Mouse (Mus musculus) kidney, embryonic 16.5 days (tissue): ENCODE data around the gene A930033H14Rik. TPM values are rescaled to one million over a fixed set of nuclear protein-coding genes. Genes with fewer than 3 reads are reported as not detected.

Experiments used
- ATAC-seq: fragments of 200-750 bp; cut with Nextera tagmentation; 2 replicates; pipeline ENCODE4 v1.8.0; 2017; ENCODE audit warnings: moderate TSS enrichment; ENCODE audit not compliant: low FRiP score, low TSS enrichment
- H3K27ac ChIP-seq: fragments of 300-500 bp; sonication (generic); 2 replicates; pipeline ENCODE4 v1.5.1; 2014; ENCODE audit warnings: low read length
- H3K27me3 ChIP-seq: fragments of 300-500 bp; sonication (generic); 2 replicates; pipeline ENCODE4 v1.6.1; 2014; ENCODE audit warnings: low read length, control low read depth, mixed read lengths; ENCODE audit not compliant: insufficient read depth
- H3K36me3 ChIP-seq: fragments of 300-500 bp; sonication (generic); 2 replicates; pipeline ENCODE4 v1.6.1; 2014; ENCODE audit warnings: low read length, control low read depth, mixed read lengths; ENCODE audit not compliant: insufficient read depth
- H3K4me1 ChIP-seq: fragments of 300-500 bp; sonication (generic); 2 replicates; pipeline ENCODE4 v1.6.1; 2014; ENCODE audit warnings: low read length, control low read depth, mixed read lengths; ENCODE audit not compliant: insufficient read depth
- H3K4me2 ChIP-seq: fragments of 300-500 bp; sonication (generic); replicated peaks from 2 replicates; pipeline ENCODE4 v1.6.1; 2014; ENCODE audit warnings: low read depth, low read length
- H3K4me3 ChIP-seq: fragments of 300-500 bp; sonication (generic); 2 replicates; pipeline ENCODE4 v1.5.1; 2014; ENCODE audit warnings: mild to moderate bottlenecking, low read length
- H3K9ac ChIP-seq: fragments of 300-500 bp; sonication (generic); replicated peaks from 2 replicates; pipeline ENCODE4 v1.6.1; 2014; ENCODE audit warnings: low read length
- H3K9me3 ChIP-seq: fragments of 300-500 bp; sonication (generic); 2 replicates; pipeline ENCODE4 v1.6.1; 2016; ENCODE audit warnings: low read length, control low read depth
- WGBS: fragments of 180-500 bp; shearing (Covaris S2); extraction: QIAGEN DNeasy Blood & Tissue Kit; methylation state at CpG from one replicate; pipeline ENCODE4 v1.1.7; 2014; 5-methylcytosine and 5-hydroxymethylcytosine counted together
- polyA plus RNA-seq: library from polyadenylated mRNA; unstranded; fragments of >200 nt; fragmentation: Nextera tagmentation; extraction: Ambion mirVana; gene quantifications from 2 replicates; pipeline ENCODE4 v1.2.1, GENCODE M21; 2015

A930033H14Rik gene
- polyA plus RNA-seq, 1 experiment from 2014 or later, result 2.3 TPM

DNA sequence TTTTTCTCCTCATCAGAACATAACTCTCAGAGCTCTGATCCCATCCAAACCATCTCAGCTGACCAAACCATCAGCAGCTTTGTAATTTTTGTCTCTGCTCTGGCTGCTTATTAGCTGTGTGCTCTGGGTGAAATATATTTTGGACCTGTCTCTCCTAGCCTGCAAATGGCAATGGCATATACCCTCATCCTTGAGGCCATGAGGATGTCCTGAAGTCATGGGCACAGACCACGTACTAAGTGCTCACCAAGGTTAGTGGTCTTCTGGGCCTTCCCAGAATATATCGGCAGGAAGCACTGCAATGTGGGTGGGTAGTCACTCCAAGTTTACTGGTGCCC is 6.4 kb upstream of the A930033H14Rik start:
- ATAC-seq, result no peak
- no peak overlapping the region for H3K4me3 ChIP-seq
- no peak overlapping the region for H3K27ac ChIP-seq
- H3K4me2 ChIP-seq, result no peak overlapping the region
- H3K4me1 ChIP-seq, result peaks cover 2% of the 10 kb centered on the region; the same call in 1 of the 2 replicates
- H3K9me3 ChIP-seq, result no peaks in the 10 kb centered on the region; the same call in 1 of the 2 replicates
- H3K36me3 ChIP-seq, result peaks cover 10% of the 10 kb centered on the region; the same call in 1 of the 2 replicates
- WGBS, result 93% methylated on average over 2 of the region's 2 CpGs
- H3K27me3 ChIP-seq, result no peaks in the 10 kb centered on the region
- H3K9ac ChIP-seq, result no peak overlapping the region

- Histone ChIP-seq H3K27ac (no peak overlapping the region), H3K4me1 (peaks cover 7% of the 10 kb centered on the region; the same call in 1 of the 2 replicates), H3K4me2 (no peak overlapping the region), H3K27me3 (no peaks in the 10 kb centered on the region), H3K36me3 (peaks cover 10% of the 10 kb centered on the region; the same call in 1 of the 2 replicates), H3K9me3 (no peaks in the 10 kb centered on the region; the same call in 1 of the 2 replicates), H3K4me3 (no peak overlapping the region), H3K9ac (no peak overlapping the region)
- peak; percentile 41; the same call in 1 of the 2 replicates for ATAC-seq
- WGBS, result 69% methylated on average over 14 of the region's 14 CpGs
These were observed 5.8 kb upstream of the A930033H14Rik start for GRCm38 (mm10) chr10:69218458-69219288.

DNA sequence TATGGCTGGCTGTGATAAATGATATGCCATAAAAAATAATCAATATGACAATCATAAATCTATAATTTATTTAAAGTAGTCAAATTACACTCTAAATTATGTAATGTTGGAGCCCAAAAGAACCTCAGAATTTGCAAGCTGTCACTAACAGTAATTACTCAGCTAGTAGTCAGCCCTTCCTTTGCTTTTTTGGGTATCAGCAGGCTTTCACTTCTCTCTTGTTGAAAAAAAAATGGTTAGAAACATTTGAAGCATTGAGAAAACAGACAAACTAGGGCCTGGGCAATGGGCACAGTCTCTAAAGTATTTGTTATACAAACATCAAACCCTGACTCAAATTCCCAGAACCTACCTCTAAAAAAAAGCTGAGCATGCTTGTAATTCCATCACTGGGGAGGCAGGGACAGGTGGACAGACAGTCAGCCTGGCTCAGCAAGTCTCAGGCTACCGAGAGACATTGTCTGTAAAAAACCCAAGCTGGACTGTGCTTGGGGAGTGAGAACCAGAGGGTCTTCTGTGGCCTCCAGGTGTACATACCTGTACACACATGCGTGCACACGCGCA is 4.3 kb upstream of the A930033H14Rik start:
- Histone ChIP-seq H3K4me3 (no peak overlapping the region), H3K27me3 (no peaks in the 10 kb centered on the region), H3K4me2 (no peak overlapping the region), H3K4me1 (peaks cover 7% of the 10 kb centered on the region; the same call in 1 of the 2 replicates), H3K9me3 (no peaks in the 10 kb centered on the region; the same call in 1 of the 2 replicates), H3K9ac (no peak overlapping the region), H3K36me3 (peaks cover 10% of the 10 kb centered on the region; the same call in 1 of the 2 replicates), H3K27ac (no peak overlapping the region)
- no peak for ATAC-seq
- WGBS, result 92% methylated on average over 4 of the region's 4 CpGs

- H3K4me3 ChIP-seq, result peak overlapping the region; percentile 81
- H3K4me1 ChIP-seq, result peaks cover 7% of the 10 kb centered on the region; the same call in 1 of the 2 replicates
- peak overlapping the region; percentile 93 for H3K9ac ChIP-seq
- H3K27me3 ChIP-seq, result no peaks in the 10 kb centered on the region
- ATAC-seq, result no peak
- peaks cover 15% of the 10 kb centered on the region for H3K36me3 ChIP-seq
- H3K9me3 ChIP-seq, result no peaks in the 10 kb centered on the region; the same call in 1 of the 2 replicates
- 31% methylated on average over 5 of the region's 5 CpGs for WGBS
- H3K27ac ChIP-seq, result peak overlapping the region; percentile 99; the same call in 1 of the 2 replicates
- H3K4me2 ChIP-seq, result peak overlapping the region; percentile 95
These were observed 1.1 kb upstream of the A930033H14Rik start for GRCm38 (mm10) chr10:69213986-69214385.

DNA sequence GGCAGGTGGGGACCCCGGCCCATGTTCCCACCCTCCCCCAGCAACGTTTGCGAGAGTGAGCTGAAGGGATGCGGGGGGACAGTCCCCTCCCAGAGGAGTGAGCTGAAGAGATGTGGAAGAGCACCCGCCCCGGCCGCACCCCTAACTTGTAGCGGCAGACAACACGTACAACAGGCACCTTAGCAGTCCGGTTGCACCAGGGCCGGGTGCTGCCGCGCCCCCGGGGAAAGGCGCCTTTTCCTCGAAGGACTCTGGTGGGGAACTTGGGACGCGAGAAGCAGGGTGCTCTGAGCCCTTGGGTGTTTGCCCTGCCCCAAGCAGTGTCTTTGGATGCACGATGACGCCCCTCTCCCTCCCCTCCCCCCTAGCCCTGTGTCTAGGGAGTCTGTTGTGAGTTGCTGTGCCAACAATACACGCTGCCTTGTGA is 566 bp upstream of the A930033H14Rik start:
- Histone ChIP-seq H3K36me3 (peaks cover 15% of the 10 kb centered on the region), H3K4me2 (peak overlapping the region; percentile 95), H3K9ac (peak overlapping the region; percentile 93), H3K27ac (peak overlapping the region; percentile 99), H3K9me3 (no peaks in the 10 kb centered on the region; the same call in 1 of the 2 replicates), H3K27me3 (no peaks in the 10 kb centered on the region), H3K4me3 (peak overlapping the region; percentile 81), H3K4me1 (peaks cover 7% of the 10 kb centered on the region; the same call in 1 of the 2 replicates)
- WGBS, result 1% methylated on average over 20 of the region's 21 CpGs
- peak; percentile 39 for ATAC-seq

DNA sequence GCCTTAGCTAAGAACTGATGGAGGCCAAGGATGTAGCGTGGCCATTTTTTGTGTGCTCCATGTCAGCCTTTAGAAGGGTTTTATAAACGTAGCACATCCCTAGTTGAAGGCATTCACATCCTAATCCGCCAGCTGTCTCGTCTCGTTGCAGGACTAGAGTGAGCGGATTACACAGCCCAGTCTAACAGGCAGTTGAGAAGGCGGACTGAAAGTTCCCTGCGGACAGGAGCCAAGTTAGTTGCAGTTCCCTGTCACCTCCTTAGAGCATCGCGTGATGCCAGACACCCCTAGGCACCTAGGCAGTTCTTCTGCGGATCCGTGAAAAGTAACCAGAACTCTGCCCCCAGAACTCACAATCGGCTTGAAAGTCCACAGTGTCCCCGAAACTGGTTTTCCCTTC is 922 bp downstream of the A930033H14Rik start:
- H3K4me2 ChIP-seq, result peak overlapping the region; percentile 95
- H3K9ac ChIP-seq, result peak overlapping the region; percentile 93
- H3K9me3 ChIP-seq, result no peaks in the 10 kb centered on the region
- peak overlapping the region; percentile 81 for H3K4me3 ChIP-seq
- peak; percentile 20; the same call in 1 of the 2 replicates for ATAC-seq
- H3K36me3 ChIP-seq, result peaks cover 11% of the 10 kb centered on the region
- no peaks in the 10 kb centered on the region for H3K27me3 ChIP-seq
- peaks cover 7% of the 10 kb centered on the region; the same call in 1 of the 2 replicates for H3K4me1 ChIP-seq
- H3K27ac ChIP-seq, result peak overlapping the region; percentile 99
- 5% methylated on average over 14 of the region's 14 CpGs for WGBS

DNA sequence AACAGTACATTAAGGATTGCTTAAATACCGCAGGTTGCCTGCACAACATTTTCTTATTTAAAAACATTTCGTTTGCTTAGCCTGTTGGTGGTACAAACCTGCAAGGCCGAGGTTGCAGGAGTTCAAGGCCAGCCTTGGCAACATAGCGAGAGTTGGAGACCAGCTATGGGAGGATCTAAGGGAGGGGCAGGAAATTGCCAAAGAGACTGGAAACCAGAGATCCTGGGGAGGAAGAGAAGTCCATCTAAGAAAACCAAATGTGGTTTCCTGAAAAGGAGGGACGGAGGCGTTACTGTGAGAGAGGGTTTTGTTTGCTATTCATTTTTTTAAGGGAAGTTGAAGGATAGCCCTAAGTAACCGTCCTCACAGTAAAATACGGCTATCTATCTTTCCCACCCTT is 1.3 kb downstream of the A930033H14Rik start:
- peak overlapping the region; percentile 95 for H3K4me2 ChIP-seq
- WGBS, result 49% methylated on average over 8 of the region's 8 CpGs
- H3K27me3 ChIP-seq, result no peaks in the 10 kb centered on the region
- no peak for ATAC-seq
- no peaks in the 10 kb centered on the region for H3K9me3 ChIP-seq
- H3K4me3 ChIP-seq, result peak overlapping the region; percentile 81
- peaks cover 7% of the 10 kb centered on the region; the same call in 1 of the 2 replicates for H3K4me1 ChIP-seq
- peak overlapping the region; percentile 99 for H3K27ac ChIP-seq
- peak overlapping the region; percentile 93 for H3K9ac ChIP-seq
- peaks cover 10% of the 10 kb centered on the region for H3K36me3 ChIP-seq

DNA sequence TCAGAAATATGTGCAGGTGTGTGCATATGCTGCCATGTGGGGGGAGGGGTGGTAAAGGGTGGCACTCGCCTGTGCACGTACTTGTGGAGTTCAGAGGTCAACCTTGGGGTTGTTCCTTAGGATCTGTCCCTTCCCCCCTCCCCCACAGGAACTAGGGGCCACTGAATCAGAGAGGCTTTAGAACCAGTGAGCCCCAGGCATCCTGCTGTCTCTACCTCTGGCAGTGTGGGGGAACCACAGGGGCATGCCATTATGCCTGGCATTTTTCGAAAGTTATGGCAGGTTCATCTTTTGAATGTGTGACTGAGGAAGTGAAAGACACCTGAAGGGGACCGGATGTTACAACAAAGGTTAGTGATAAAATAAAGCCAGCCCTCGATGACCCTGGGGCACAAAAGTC is 2.2 kb downstream of the A930033H14Rik start:
- Histone ChIP-seq H3K36me3 (peaks cover 5% of the 10 kb centered on the region; the same call in 1 of the 2 replicates), H3K4me3 (no peak overlapping the region), H3K4me2 (no peak overlapping the region), H3K27ac (no peak overlapping the region), H3K9ac (no peak overlapping the region), H3K27me3 (no peaks in the 10 kb centered on the region), H3K4me1 (peaks cover 7% of the 10 kb centered on the region; the same call in 1 of the 2 replicates), H3K9me3 (no peaks in the 10 kb centered on the region)
- ATAC-seq, result no peak
- 74% methylated on average over 5 of the region's 5 CpGs for WGBS

DNA sequence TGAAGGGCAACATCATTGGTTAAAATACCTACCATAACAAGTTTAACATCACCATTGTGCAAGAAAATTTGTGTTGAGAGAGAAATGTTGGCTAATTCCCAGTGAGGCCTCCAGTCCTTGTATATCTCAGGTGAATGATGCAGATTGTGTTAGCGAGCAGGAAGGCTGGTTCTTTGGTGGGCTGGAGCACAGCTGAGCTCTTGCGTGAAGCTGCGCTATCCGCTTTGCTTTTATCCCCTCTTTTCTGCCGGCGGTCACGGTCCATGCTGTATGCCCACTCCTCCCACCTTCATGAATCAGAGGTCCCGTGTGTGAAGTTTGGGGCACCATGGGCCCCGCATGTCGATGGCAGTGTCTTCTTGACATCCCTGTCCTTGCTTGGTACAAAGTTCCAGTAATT is 2.9 kb downstream of the A930033H14Rik start:
- H3K9me3 ChIP-seq, result no peaks in the 10 kb centered on the region
- no peak overlapping the region for H3K4me2 ChIP-seq
- peaks cover 5% of the 10 kb centered on the region; the same call in 1 of the 2 replicates for H3K36me3 ChIP-seq
- H3K9ac ChIP-seq, result no peak overlapping the region
- no peak for ATAC-seq
- H3K4me3 ChIP-seq, result no peak overlapping the region
- H3K27me3 ChIP-seq, result no peaks in the 10 kb centered on the region
- H3K27ac ChIP-seq, result no peak overlapping the region
- peaks cover 7% of the 10 kb centered on the region; the same call in 1 of the 2 replicates for H3K4me1 ChIP-seq
- WGBS, result 97% methylated on average over 10 of the region's 10 CpGs
